Mouse (Mus musculus): Measurements from ENCODE around the gene Ryr3.

- no peak for TF ChIP-seq CTCF (IDR thresholded peaks at IDR 0.05; ENCODE audit: low read depth, low read length)
- TF ChIP-seq GATA1 (IDR thresholded peaks at IDR 0.05; ENCODE audit: borderline replicate concordance, low read length), result no peak
- no peak for TF ChIP-seq GATA2 (IDR thresholded peaks at IDR 0.05; ENCODE audit: borderline replicate concordance, low read depth, low read length)
- no peak for TF ChIP-seq POLR2AphosphoS5 (IDR thresholded peaks at IDR 0.05; ENCODE audit: insufficient replicate concordance, low read depth, low read length)
Measured at GRCm38 (mm10) chr2:113016236-113016635, 200.7 kb downstream of the Ryr3 start.

All from G1E (cell line).